Mouse (Mus musculus): ENCODE measurements at regions not wholly inside any gene's neighbourhood (a gene's known extent, or its start where the extent isn't known, plus 50 kb on each side); places are given as distances from the start of the nearest gene placed in this dataset.

DNA sequence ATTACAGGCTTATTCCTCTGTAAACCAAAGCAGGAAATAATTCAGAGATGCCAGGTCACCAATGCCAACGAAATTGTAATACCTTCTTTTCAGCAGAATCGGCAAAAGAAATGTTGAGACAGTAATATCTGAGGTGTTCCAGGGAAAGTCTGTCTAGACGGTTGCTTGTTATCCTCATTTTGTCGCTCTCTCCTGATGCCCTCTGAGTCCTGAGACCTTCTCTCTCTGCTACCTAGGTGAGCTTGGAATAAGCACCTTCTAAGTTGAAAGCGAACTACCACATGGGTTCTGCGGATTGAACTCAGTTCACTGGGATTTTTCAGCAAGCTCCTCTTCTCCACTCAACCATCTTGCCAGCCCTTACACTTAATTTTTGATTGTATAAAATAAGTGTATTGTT is 61.8 kb upstream of the Gm10295 start:
- Histone ChIP-seq H3K4me2 (no peak overlapping the region), H3K9ac (ENCODE audit: low read depth, low read length) (no peak overlapping the region), H3K36me3 (ENCODE audit: control insufficient read depth, insufficient read depth, low read length) (no peaks in the 10 kb centered on the region), H3K4me1 (replicated peaks; ENCODE audit: control insufficient read depth, insufficient read depth, low read length) (peaks cover 14% of the 10 kb centered on the region), H3K9me3 (ENCODE audit: control insufficient read depth, low read length) (no peaks in the 10 kb centered on the region), H3K27me3 (replicated peaks; ENCODE audit: control insufficient read depth, insufficient read depth, low read length) (no peaks in the 10 kb centered on the region), H3K27ac (ENCODE audit: low read depth, low read length) (no peak overlapping the region), H3K4me3 (ENCODE audit: low read depth, low read length) (no peak overlapping the region)
- WGBS = 83% methylated on average over 6 of the region's 6 CpGs
- DNase-seq (ENCODE audit: low spot score) = no peak
- ATAC-seq (replicated peaks; ENCODE audit: low FRiP score) = no peak

- Histone ChIP-seq H3K36me3 (ENCODE audit: control insufficient read depth, insufficient read depth, low read length) (no peaks in the 10 kb centered on the region), H3K27ac (ENCODE audit: low read depth, low read length) (0 out of 2 replicates have a peak overlapping the region, but pooled peaks have one; percentile 42), H3K27me3 (replicated peaks; ENCODE audit: control insufficient read depth, insufficient read depth, low read length) (no peaks in the 10 kb centered on the region), H3K4me3 (ENCODE audit: low read depth, low read length) (peak overlapping the region; percentile 41), H3K4me1 (replicated peaks; ENCODE audit: control insufficient read depth, insufficient read depth, low read length) (peaks cover 14% of the 10 kb centered on the region), H3K9ac (ENCODE audit: low read depth, low read length) (no peak overlapping the region), H3K9me3 (ENCODE audit: control insufficient read depth, low read length) (no peaks in the 10 kb centered on the region), H3K4me2 (peak overlapping the region; percentile 67)
- WGBS = 3% methylated on average over 12 of the region's 12 CpGs
- ATAC-seq (replicated peaks; ENCODE audit: low FRiP score) (peak; percentile 78), DNase-seq (ENCODE audit: low spot score) (peak; percentile 82)
These were observed 60.8 kb upstream of the Gm10295 start for GRCm38 (mm10) chr7:71412079-71412478.

DNA sequence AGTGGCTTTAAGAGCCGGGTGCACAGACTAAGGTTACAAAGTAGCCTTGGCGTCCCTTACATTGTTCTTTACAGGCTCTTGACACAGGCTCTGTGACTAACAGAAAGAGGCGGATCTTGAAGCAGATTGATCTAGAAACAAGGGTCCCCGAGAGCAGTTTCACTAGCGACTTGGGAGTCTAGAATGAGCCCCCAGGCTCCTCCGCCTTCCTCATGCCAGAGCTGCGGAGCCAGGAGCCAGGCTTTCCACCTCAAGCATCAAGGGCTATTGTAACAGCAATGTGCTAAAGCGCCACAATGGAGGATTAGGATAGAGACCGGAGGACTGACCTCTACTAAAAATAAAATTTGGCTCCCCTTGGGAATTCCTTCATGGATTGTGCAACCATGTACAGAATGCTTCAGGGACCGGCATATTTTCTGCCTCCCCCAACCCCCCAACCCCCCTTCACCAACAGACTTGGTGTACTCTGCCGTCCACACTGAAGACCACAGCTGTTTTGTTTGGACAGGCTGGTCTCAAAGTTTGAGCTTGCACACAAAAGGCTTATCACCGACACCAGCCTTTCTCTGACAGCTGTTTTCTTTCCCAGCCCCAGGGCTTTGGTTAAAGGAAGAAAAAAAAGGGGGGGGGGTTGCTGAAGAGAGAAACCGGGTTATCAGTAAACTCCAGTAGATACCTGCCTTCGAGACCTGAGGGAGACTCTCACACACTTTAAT is 60.2 kb upstream of the Gm10295 start:
- H3K27ac ChIP-seq (ENCODE audit: low read depth, low read length) = peak overlapping the region; percentile 73
- 5% methylated on average over 14 of the region's 14 CpGs for WGBS

GRCm38 (mm10) chr7:71409903-71410302 is 58.6 kb upstream of the Gm10295 start:
- no peak overlapping the region for H3K4me2 ChIP-seq
- H3K9me3 ChIP-seq (ENCODE audit: control insufficient read depth, low read length) = no peaks in the 10 kb centered on the region
- H3K9ac ChIP-seq (ENCODE audit: low read depth, low read length) = no peak overlapping the region
- H3K27ac ChIP-seq (ENCODE audit: low read depth, low read length) = no peak overlapping the region
- DNase-seq (ENCODE audit: low spot score) = no peak
- 48% methylated on average over 9 of the region's 9 CpGs for WGBS
- no peaks in the 10 kb centered on the region for H3K36me3 ChIP-seq (ENCODE audit: control insufficient read depth, insufficient read depth, low read length)
- no peaks in the 10 kb centered on the region for H3K27me3 ChIP-seq (replicated peaks; ENCODE audit: control insufficient read depth, insufficient read depth, low read length)
- peaks cover 14% of the 10 kb centered on the region for H3K4me1 ChIP-seq (replicated peaks; ENCODE audit: control insufficient read depth, insufficient read depth, low read length)
- ATAC-seq (replicated peaks; ENCODE audit: low FRiP score) = no peak
- H3K4me3 ChIP-seq (ENCODE audit: low read depth, low read length) = no peak overlapping the region

More for the DNA sequence above, 60.2 kb upstream of the Gm10295 start:
- H3K4me2 ChIP-seq = peak overlapping the region; percentile 67
- DNase-seq (ENCODE audit: low spot score) = peak; percentile 62
- peak overlapping the region; percentile 49 for H3K9ac ChIP-seq (ENCODE audit: low read depth, low read length)
- peaks cover 14% of the 10 kb centered on the region for H3K4me1 ChIP-seq (replicated peaks; ENCODE audit: control insufficient read depth, insufficient read depth, low read length)
- H3K9me3 ChIP-seq (ENCODE audit: control insufficient read depth, low read length) = no peaks in the 10 kb centered on the region
- ATAC-seq (replicated peaks; ENCODE audit: low FRiP score) = peak; percentile 83
- no peaks in the 10 kb centered on the region for H3K27me3 ChIP-seq (replicated peaks; ENCODE audit: control insufficient read depth, insufficient read depth, low read length)
- no peaks in the 10 kb centered on the region for H3K36me3 ChIP-seq (ENCODE audit: control insufficient read depth, insufficient read depth, low read length)
- H3K4me3 ChIP-seq (ENCODE audit: low read depth, low read length) = peak overlapping the region; percentile 41

GRCm38 (mm10) chr7:71409061-71409460 is 57.8 kb upstream of the Gm10295 start:
- WGBS = 50% methylated on average over 5 of the region's 5 CpGs
- Histone ChIP-seq H3K4me3 (ENCODE audit: low read depth, low read length) (no peak overlapping the region), H3K27me3 (replicated peaks; ENCODE audit: control insufficient read depth, insufficient read depth, low read length) (no peaks in the 10 kb centered on the region), H3K4me1 (replicated peaks; ENCODE audit: control insufficient read depth, insufficient read depth, low read length) (peaks cover 14% of the 10 kb centered on the region), H3K9me3 (ENCODE audit: control insufficient read depth, low read length) (no peaks in the 10 kb centered on the region), H3K9ac (ENCODE audit: low read depth, low read length) (no peak overlapping the region), H3K27ac (ENCODE audit: low read depth, low read length) (peak overlapping the region; percentile 20; the same call in 1 of the 2 replicates), H3K36me3 (ENCODE audit: control insufficient read depth, insufficient read depth, low read length) (no peaks in the 10 kb centered on the region), H3K4me2 (no peak overlapping the region)
- no peak for ATAC-seq (replicated peaks; ENCODE audit: low FRiP score)
- no peak for DNase-seq (ENCODE audit: low spot score)

- no peak overlapping the region for H3K4me2 ChIP-seq
- no peak overlapping the region for H3K27ac ChIP-seq (ENCODE audit: low read depth, low read length)
- peaks cover 12% of the 10 kb centered on the region for H3K4me1 ChIP-seq (replicated peaks; ENCODE audit: control insufficient read depth, insufficient read depth, low read length)
- no peak overlapping the region for H3K9ac ChIP-seq (ENCODE audit: low read depth, low read length)
- ATAC-seq (replicated peaks; ENCODE audit: low FRiP score) = no peak
- no peak for DNase-seq (ENCODE audit: low spot score)
- H3K9me3 ChIP-seq (ENCODE audit: control insufficient read depth, low read length) = no peaks in the 10 kb centered on the region
- H3K27me3 ChIP-seq (replicated peaks; ENCODE audit: control insufficient read depth, insufficient read depth, low read length) = no peaks in the 10 kb centered on the region
- no peak overlapping the region for H3K4me3 ChIP-seq (ENCODE audit: low read depth, low read length)
- H3K36me3 ChIP-seq (ENCODE audit: control insufficient read depth, insufficient read depth, low read length) = no peaks in the 10 kb centered on the region
- WGBS = 93% methylated on average over 8 of the region's 8 CpGs
These were observed 55.0 kb upstream of the Gm10295 start for GRCm38 (mm10) chr7:71406283-71406682.
